Mouse (Mus musculus): ENCODE measurements around the gene Slc2a1.

DNA sequence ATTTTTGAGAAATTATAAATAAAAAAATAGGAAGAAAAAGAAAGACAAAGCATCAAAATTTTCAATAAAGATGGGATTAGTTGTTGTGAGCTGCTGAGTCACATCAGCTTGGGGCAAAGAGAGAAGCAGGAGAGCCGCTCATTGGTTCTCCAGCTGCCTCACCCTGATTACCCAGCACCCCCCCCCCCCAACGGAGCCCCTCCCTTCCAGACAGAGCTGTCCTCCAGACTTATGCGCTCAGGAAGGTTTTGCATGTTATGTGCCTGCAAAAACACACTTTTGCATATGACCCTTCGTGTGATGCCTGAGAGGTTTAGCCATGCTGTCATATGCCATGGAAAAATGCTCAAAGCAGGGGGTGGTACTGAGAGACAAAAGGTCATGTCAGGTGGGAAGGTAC, 3.7 kb upstream of the Slc2a1 start:
- no peak for TF ChIP-seq TAL1 (IDR thresholded peaks at IDR 0.05; ENCODE audit: low read length)
- TF ChIP-seq GATA1 (IDR thresholded peaks at IDR 0.05; ENCODE audit: low read length) = no peak
